Mouse (Mus musculus) heart, postnatal 4 days (tissue): Measurements from ENCODE around the gene Mt4. TPM values are rescaled to one million over a fixed set of nuclear protein-coding genes. Genes with fewer than 3 reads are reported as not detected.
A peak's percentile ranks its signal among the peaks of the same experiment; 100 is the strongest.

ENCODE experiments used
- DNase-seq: peaks from one replicate; pipeline ENCODE4 v3.0.0; 2021
- total RNA-seq, 2 experiments: library from RNA; stranded (reverse); gene quantifications; 2 replicates each; pipeline ENCODE4 v1.2.3; 2021

The Mt4 gene
- total RNA-seq, 2 experiments from 2014 or later, result not detected

DNA sequence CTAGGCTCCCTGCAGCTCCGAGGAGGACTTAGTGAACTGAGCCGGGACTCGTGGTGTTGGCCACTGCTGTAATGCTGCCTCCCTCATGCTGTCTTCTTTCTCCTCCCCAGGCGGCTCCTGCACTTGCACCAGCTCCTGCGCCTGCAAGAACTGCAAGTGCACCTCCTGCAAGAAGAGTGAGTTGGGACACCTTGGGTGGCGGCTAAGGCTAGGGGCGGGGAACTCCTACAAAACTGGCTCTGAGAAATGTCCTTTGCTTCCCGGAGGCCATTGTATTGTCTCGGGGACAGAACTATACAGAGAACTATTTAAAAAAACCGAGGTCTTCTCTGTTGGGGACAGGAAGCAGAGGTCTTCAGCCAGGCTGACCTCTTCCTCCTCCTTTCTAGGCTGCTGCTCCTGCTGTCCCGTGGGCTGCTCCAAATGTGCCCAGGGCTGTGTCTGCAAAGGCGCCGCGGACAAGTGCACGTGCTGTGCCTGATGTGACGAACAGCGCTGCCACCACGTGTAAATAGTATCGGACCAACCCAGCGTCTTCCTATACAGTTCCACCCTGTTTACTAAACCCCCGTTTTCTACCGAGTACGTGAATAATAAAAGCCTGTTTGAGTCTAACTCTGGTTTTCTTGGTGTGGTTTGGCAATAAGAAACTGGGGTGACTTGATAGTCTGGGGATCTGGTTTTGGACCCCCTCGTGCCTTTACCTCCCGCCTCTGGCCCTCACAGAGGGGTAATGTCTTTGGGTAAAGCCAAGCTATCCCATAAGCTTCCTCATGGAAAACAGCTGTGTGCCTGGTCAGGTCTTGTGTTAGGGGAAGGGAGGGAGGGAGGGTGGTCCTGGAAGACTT is 42.9 kb downstream of the Mt4 start:
- peak; percentile 35 for DNase-seq

DNA sequence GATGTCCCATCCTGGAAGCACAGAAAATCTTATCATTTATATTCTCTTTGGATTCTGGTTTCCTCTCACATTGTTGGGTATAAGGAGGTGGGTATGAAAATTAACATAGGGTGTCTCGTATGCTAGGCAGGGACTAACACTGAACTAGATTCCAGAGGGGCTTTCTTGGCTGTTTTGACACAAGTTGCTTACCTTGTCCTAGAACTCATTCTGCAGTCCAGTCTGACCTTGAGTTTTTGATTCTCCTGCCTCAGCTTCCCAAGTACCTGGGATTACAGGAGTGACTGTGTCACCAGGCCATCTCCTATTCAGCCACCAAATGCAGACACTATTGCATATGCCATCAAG is 43.5 kb downstream of the Mt4 start:
- DNase-seq, result no peak

DNA sequence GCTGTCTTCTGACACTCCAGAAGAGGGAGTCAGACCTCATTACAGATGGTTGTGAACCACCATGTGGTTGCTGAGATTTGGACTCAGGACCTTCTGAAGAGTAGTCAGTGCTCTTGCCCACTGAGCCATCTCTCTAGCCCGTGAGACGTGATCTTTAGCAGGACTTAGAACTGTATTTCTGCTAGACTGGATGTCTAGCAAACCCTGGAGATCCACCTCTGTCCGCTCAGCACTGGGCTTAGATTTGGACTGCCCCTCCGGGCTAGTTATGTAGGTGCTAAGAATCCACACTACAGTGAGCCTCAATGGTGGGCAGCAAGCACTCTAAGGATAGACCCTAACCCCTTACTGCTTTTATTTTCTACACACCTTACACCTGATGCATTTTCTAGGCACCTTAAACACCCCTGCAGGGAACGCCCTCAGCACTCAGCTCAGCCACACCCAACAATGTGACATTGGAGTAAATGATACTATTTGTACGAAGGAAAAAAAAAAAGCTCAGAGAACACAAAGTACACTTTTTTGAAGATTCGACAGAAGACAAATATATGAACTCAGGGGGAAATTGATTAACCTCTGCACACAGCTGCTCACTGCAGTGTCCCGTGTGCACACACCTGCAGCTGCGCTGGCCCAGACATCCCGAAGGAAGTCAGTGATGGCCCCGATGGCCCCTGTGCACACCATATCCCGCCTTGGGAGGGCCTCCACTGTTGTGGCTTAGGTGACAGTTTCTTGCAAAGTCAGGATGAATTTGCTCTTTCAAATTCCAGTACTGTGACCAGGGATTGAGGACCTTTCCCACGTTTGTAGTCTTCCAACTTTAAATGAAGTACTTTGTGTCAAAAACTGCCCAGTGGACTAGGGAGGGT is 45.3 kb downstream of the Mt4 start:
- no peak for DNase-seq

DNA sequence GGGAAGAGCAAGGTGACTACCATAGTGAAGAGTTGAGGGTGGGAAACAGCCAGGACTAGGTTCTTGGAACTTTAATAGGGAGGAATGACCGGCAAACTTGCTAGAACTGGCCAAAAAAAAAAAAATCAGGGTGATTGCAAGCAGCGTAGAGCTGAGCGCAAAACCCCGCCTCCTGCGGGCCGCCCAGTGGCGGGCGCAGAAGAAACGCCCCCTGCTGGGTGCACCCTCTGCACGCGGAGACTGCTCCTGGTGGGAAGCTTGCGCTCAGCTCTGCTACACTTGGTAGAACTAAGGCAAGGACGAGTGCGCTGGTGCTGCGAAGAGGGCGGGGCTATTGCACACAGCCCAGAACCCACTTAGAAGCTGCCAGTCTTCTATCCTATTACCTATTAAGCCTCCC is 46.1 kb downstream of the Mt4 start:
- DNase-seq, result peak; percentile 85

DNA sequence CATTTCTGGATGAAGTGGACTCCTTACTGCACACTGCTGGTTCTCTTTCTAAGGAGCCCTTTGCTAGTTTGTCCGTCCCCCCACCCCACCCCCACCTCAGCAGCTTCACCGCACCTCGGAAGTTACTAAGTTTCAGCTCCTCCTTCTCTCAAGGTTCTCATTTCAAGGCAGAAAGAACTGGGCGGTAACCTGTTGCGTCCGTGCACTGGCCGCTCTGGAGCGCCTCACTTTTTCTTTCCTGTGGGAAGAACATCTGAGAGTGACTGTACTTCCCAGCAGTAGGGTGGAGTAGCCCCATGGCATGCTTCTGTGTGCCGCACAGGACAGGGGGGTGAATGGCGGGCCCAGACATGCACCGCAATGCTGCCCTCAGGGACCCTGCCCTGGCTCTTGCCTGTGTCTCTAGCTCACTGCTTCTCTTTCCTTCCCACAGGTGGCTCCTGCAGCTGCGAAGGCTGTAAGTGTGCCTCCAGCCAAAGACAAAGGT is 47.4 kb downstream of the Mt4 start:
- no peak for DNase-seq

DNA sequence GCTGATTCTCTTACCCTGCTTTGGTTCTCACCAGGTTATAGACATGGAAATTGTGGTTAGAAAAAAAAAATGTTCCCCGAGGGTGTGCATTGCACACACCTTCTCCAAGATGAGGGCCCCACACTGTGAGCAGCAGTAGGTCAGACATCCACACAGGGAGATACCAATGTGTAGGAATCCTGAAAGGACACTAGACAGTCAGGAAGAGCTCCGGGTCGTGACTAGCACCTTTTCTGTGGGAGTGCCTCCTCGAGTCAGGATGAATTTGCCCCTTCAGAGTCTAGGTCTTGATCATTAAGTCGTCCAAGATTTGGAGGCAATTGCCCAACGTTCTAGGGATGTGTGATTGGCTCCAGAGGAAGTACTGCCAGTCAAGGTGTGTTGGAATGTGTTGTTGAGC is 48.8 kb downstream of the Mt4 start:
- no peak for DNase-seq

DNA sequence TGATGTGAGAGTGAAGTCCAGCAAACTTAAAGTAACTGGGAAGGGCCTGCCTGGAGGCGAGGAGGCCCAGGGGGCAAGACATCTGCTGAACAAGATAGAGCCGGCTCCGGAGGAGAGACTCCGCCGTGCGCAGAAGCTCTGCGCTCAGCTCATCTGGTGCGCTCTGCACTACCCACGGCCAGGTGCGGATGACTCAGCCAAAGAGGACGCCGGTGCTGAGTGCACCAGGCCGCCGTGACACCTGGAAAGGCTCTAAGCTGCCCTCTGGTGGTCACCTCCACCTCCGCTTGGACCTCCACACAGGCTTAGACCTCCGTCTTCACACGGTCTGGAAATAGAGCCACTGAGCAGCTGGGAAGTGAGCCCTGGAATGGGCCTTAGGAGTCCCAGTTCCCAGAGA is 49.5 kb downstream of the Mt4 start:
- DNase-seq, result peak; percentile 81

DNA sequence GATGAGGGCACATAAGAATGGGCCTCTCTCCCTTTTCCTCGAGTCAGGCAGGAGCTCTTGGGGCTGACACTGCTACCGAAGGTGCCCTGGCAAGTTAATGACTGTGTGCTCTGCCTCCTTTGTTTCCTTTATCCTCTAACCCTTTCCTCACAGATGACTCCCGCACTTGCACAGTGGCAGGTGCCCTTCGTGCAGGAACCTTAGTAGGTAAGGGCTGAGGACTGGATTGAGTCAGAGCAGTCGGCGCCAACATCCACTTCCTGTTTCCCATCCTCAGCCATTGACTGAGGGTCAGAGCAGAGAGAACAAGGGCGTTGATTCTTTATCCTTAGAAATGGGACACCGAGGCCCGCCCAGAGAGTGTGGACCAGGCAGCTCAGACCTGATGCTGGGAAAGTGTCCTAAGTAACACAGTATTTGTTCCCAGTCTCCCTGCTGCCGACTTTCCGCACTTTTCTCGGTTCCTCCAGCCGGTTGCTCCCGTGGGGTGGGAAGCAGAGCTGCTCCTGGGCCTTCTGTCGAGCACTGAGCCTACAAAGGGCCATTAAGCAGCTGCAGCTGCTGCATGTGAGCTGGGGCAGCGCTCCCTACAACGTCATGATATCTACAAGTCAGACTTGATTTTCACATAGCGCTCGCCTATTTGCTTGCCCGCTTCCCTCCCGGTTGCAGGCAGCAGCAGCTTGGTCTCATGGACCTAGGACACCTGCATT is 50.4 kb downstream of the Mt4 start:
- no peak for DNase-seq

Other genes with a start within 250 kb of the Mt4 start
- 100 to 1,000 TPM; 134 to 137 TPM for gene Amfr, start 124.4 kb upstream of the Mt4 start, total RNA-seq
- gene Nudt21, start 100.2 kb upstream of the Mt4 start, total RNA-seq, result 10 to 100 TPM; 55.0 to 56.1 TPM
- 10 to 100 TPM; 18.1 to 20.4 TPM for gene Ogfod1, start 100.0 kb upstream of the Mt4 start, total RNA-seq
- 1 to 10 TPM; 6.7 to 7.1 TPM for gene Bbs2, start 38.3 kb upstream of the Mt4 start, total RNA-seq
- gene Mt3, start 15.4 kb downstream of the Mt4 start, total RNA-seq, result 10 to 100 TPM; 26.7 to 28.1 TPM
- gene Mt2, start 35.5 kb downstream of the Mt4 start, total RNA-seq, result 10 to 100 TPM; 35.5 to 37.4 TPM
- gene Mt1, start 41.9 kb downstream of the Mt4 start, total RNA-seq, result 100 to 1,000 TPM; 168 to 174 TPM
- 10 to 100 TPM; 45.1 to 52.7 TPM for gene Nup93, start 77.4 kb downstream of the Mt4 start, total RNA-seq
- under 1 TPM in 1 of 2 experiments, not detected in 1; 0.11 TPM for gene Slc12a3, start 192.0 kb downstream of the Mt4 start, total RNA-seq
- gene Herpud1, start 249.2 kb downstream of the Mt4 start, total RNA-seq, result 10 to 100 TPM; 56.6 to 66.4 TPM